Mouse (Mus musculus): ENCODE measurements around the gene Plscr2.

- TF ChIP-seq CTCF (IDR thresholded peaks at IDR 0.05; ENCODE audit: low read depth) (no peak), EP300 (IDR thresholded peaks at IDR 0.05; ENCODE audit: low read depth) (no peak)
Measured at GRCm38 (mm10) chr9:92305620-92306220, 30.3 kb downstream of the Plscr2 start.
